Mouse (Mus musculus) hindbrain, embryonic 16.5 days (tissue): Measurements from ENCODE around the gene Gm9936. TPM values are rescaled to one million over a fixed set of nuclear protein-coding genes. Genes with fewer than 3 reads are reported as not detected.

Source experiments
- ATAC-seq: fragments of 200-750 bp; cut with Nextera tagmentation; 2 replicates; pipeline ENCODE4 v1.8.0; 2017; ENCODE audit warnings: moderate TSS enrichment, moderate library complexity
- H3K27ac ChIP-seq: fragments of 300-500 bp; sonication (generic); 2 replicates; pipeline ENCODE4 v1.5.1; 2014; ENCODE audit warnings: low read depth, mild to moderate bottlenecking, control low read depth, low read length, moderate library complexity
- H3K27me3 ChIP-seq: fragments of 300-500 bp; sonication (generic); replicated peaks from 2 replicates; pipeline ENCODE4 v1.6.1; 2014; ENCODE audit warnings: low read length; ENCODE audit not compliant: control insufficient read depth, insufficient read depth
- H3K36me3 ChIP-seq: fragments of 300-500 bp; sonication (generic); 2 replicates; pipeline ENCODE4 v1.6.1; 2014; ENCODE audit warnings: mild to moderate bottlenecking, low read length, moderate library complexity, mixed read lengths; ENCODE audit not compliant: control insufficient read depth, insufficient read depth
- H3K4me1 ChIP-seq: fragments of 300-500 bp; sonication (generic); 2 replicates; pipeline ENCODE4 v1.6.1; 2014; ENCODE audit warnings: low read depth, low read length; ENCODE audit not compliant: control insufficient read depth, insufficient read depth
- H3K4me2 ChIP-seq: fragments of 300-500 bp; sonication (generic); 2 replicates; pipeline ENCODE4 v1.6.1; 2014; ENCODE audit warnings: mild to moderate bottlenecking, low read length, control low read depth, moderate library complexity
- H3K4me3 ChIP-seq: fragments of 300-500 bp; sonication (generic); 2 replicates; pipeline ENCODE4 v1.5.1; 2014; ENCODE audit warnings: mild to moderate bottlenecking, low read length, control low read depth, moderate library complexity
- H3K9ac ChIP-seq: fragments of 300-500 bp; sonication (generic); 2 replicates; pipeline ENCODE4 v1.6.1; 2014; ENCODE audit warnings: low read depth, mild to moderate bottlenecking, control low read depth, low read length, moderate library complexity
- H3K9me3 ChIP-seq: fragments of 300-500 bp; sonication (generic); 2 replicates; pipeline ENCODE4 v1.6.1; 2014; ENCODE audit warnings: mild to moderate bottlenecking, low read length, moderate library complexity; ENCODE audit not compliant: control insufficient read depth
- WGBS: fragments of 180-500 bp; shearing (Covaris S2); extraction: QIAGEN DNeasy Blood & Tissue Kit; methylation state at CpG from one replicate; pipeline ENCODE4 v1.1.7; 2014; 5-methylcytosine and 5-hydroxymethylcytosine counted together
- polyA plus RNA-seq: library from polyadenylated mRNA; unstranded; fragments of >200 nt; fragmentation: Nextera tagmentation; extraction: Ambion mirVana; gene quantifications from 2 replicates; pipeline ENCODE4 v1.2.1, GENCODE M21; 2015

Gene Gm9936
- 3.2 and 3.6 TPM in 2 replicates for polyA plus RNA-seq

GRCm38 (mm10) chr5:114858582-114858981, at the start of gene Gm9936:
TSS of gene Gm9936 (minus strand) at chr5:114858682.
- H3K27ac ChIP-seq: 0 out of 2 replicates have a peak within 1 kb of the TSS, but pooled peaks have one; percentile 35
- WGBS: 89% methylated on average over 12 of the region's 12 CpGs

DNA sequence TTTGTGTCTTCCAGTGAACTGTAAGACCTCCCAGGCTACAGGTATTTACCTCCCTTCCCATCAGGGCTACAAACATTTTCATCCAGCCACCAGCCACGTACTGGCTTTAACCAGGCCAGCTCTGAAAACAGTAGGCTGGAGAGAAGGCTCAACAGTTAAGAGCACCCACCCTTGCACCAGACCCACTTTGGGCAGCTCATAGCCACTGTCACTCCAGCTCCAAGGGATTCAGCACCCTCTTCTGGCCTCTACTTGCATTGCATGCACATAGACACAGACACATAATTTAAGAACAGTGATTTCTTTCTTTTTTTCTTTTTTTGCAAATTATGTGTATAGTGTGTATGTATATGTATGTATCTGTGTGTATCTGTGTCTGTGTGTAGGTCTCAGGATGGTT, 43.9 kb upstream of the Gm9936 start:
- Histone ChIP-seq H3K27me3 (no peaks in the 10 kb centered on the region), H3K27ac (no peak overlapping the region), H3K4me1 (no peaks in the 10 kb centered on the region), H3K4me3 (no peak overlapping the region), H3K36me3 (no peaks in the 10 kb centered on the region), H3K9me3 (no peaks in the 10 kb centered on the region), H3K4me2 (no peak overlapping the region), H3K9ac (no peak overlapping the region)
- ATAC-seq: no peak
- WGBS: 43% methylated on average over 1 of the region's 1 CpGs

More at GRCm38 (mm10) chr5:114858582-114858981, at the start of gene Gm9936:
- Histone ChIP-seq H3K4me1 (peaks cover 3% of the 10 kb centered on the region; the same call in 1 of the 2 replicates), H3K9ac (peak within 1 kb of the TSS; percentile 60), H3K9me3 (no peaks in the 10 kb centered on the region), H3K27me3 (no peaks in the 10 kb centered on the region), H3K4me2 (peak within 1 kb of the TSS; percentile 67), H3K4me3 (peak within 1 kb of the TSS; percentile 33), H3K36me3 (no peaks in the 10 kb centered on the region)
- ATAC-seq: no peak

DNA sequence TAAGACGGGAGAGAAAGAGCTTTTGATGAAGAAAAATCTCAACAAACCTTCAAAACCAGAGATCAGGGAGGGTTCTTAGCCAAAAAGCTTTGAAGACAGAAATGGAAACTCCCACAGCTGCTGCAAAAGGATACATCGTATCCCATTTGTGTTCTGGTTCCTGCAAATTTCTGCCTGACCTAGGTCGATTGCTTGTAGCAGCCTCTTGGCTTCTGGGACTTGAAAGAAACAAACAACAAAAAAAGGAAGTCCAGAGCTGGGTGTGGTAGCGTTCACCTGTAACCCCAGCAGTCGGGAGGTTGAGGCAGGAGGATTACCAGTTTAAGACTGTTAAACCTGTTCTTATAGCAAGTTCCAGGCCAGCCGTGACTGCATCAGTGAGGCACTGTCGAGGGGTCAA, 40.4 kb upstream of the Gm9936 start:
- no peak overlapping the region for H3K9ac ChIP-seq
- 81% methylated on average over 7 of the region's 7 CpGs for WGBS
- no peaks in the 10 kb centered on the region for H3K9me3 ChIP-seq
- H3K4me3 ChIP-seq: no peak overlapping the region
- H3K4me2 ChIP-seq: no peak overlapping the region
- no peaks in the 10 kb centered on the region for H3K4me1 ChIP-seq
- no peak for ATAC-seq
- H3K36me3 ChIP-seq: no peaks in the 10 kb centered on the region
- no peak overlapping the region for H3K27ac ChIP-seq
- H3K27me3 ChIP-seq: no peaks in the 10 kb centered on the region

GRCm38 (mm10) chr5:114897374-114897793, 38.9 kb upstream of the Gm9936 start:
- Histone ChIP-seq H3K27me3 (no peaks in the 10 kb centered on the region), H3K4me2 (peak overlapping the region; percentile 4; the same call in 1 of the 2 replicates), H3K4me1 (no peaks in the 10 kb centered on the region), H3K9ac (no peak overlapping the region), H3K4me3 (no peak overlapping the region), H3K9me3 (no peaks in the 10 kb centered on the region), H3K36me3 (no peaks in the 10 kb centered on the region), H3K27ac (no peak overlapping the region)
- WGBS: 15% methylated on average over 7 of the region's 7 CpGs
- no peak for ATAC-seq

DNA sequence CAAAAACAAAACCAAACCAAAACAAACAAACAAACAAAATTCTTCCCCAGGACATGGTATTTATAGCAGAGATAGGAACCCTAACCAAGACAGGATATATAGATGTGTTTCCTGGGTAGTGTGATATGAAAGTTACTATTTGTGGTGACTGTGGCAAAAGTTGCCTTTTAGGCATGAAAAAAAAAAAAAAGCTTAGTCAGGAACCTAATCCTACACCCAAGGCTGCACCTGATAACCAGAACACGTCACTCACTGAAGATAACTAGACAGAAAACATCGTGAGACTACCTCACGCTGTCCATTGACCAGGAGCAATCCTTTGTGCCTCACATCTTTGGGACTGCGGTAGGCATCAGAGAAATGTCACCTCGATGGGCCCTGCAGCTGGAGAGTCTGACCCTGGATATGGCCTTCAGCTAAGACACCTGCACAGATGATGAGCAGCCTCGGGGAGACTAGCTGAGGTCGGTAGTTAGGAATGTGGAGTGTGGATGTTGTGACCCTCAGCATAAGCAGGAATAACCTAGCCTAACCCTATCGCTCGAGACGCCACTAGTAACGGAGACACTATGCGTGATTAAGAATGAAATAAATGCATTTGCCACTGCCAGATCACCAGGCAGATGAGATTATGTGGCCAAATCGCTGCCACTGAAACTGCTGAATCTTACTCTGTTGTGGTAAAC, 38.3 kb upstream of the Gm9936 start, which contains the start of gene Oasl2:
Oasl2 (plus strand) TSS at position 249 of the 686 bp plus-strand sequence.
- Histone ChIP-seq H3K4me1 (no peaks in the 10 kb centered on the region), H3K9ac (no peak within 1 kb of the TSS), H3K27me3 (no peaks in the 10 kb centered on the region), H3K36me3 (no peaks in the 10 kb centered on the region), H3K27ac (no peak within 1 kb of the TSS), H3K4me3 (no peak within 1 kb of the TSS), H3K4me2 (peak within 1 kb of the TSS; percentile 4; the same call in 1 of the 2 replicates), H3K9me3 (no peaks in the 10 kb centered on the region)
- 66% methylated on average over 13 of the region's 13 CpGs for WGBS
- ATAC-seq: no peak

DNA sequence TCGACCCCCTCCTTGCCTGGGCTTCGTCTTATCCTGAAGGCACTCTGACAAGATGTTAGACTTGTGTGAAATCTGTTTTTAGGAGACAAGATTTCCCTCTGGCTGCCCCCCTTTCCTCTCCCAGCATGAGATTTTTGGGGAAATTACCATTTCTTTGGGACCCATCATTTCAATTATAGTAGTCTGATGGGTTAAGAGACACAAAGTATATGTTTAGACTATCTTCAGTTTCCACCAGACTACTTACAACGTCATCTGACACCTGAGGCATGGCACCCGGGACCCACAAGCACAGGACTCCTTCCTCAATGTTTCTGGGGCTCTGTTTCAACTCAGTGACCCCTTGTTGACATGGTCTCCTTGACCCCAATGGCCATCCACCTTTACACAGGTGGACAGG, 37.1 kb upstream of the Gm9936 start:
- H3K9me3 ChIP-seq: no peaks in the 10 kb centered on the region
- H3K36me3 ChIP-seq: no peaks in the 10 kb centered on the region
- ATAC-seq: no peak
- no peaks in the 10 kb centered on the region for H3K4me1 ChIP-seq
- no peak overlapping the region for H3K4me3 ChIP-seq
- no peak overlapping the region for H3K27ac ChIP-seq
- 89% methylated on average over 4 of the region's 4 CpGs for WGBS
- H3K4me2 ChIP-seq: no peak overlapping the region
- H3K9ac ChIP-seq: no peak overlapping the region
- no peaks in the 10 kb centered on the region for H3K27me3 ChIP-seq

GRCm38 (mm10) chr5:114888995-114889394, 30.5 kb upstream of the Gm9936 start:
- H3K9ac ChIP-seq: no peak overlapping the region
- H3K4me2 ChIP-seq: no peak overlapping the region
- 90% methylated on average over 2 of the region's 2 CpGs for WGBS
- no peak for ATAC-seq
- H3K27ac ChIP-seq: no peak overlapping the region
- H3K4me1 ChIP-seq: no peaks in the 10 kb centered on the region
- no peaks in the 10 kb centered on the region for H3K36me3 ChIP-seq
- H3K27me3 ChIP-seq: no peaks in the 10 kb centered on the region
- no peak overlapping the region for H3K4me3 ChIP-seq
- no peaks in the 10 kb centered on the region for H3K9me3 ChIP-seq

GRCm38 (mm10) chr5:114886801-114887200, 28.3 kb upstream of the Gm9936 start:
- Histone ChIP-seq H3K36me3 (no peaks in the 10 kb centered on the region), H3K9ac (no peak overlapping the region), H3K27ac (no peak overlapping the region), H3K4me3 (no peak overlapping the region), H3K4me2 (no peak overlapping the region), H3K4me1 (no peaks in the 10 kb centered on the region), H3K27me3 (no peaks in the 10 kb centered on the region), H3K9me3 (no peaks in the 10 kb centered on the region)
- 78% methylated on average over 6 of the region's 6 CpGs for WGBS
- ATAC-seq: no peak

DNA sequence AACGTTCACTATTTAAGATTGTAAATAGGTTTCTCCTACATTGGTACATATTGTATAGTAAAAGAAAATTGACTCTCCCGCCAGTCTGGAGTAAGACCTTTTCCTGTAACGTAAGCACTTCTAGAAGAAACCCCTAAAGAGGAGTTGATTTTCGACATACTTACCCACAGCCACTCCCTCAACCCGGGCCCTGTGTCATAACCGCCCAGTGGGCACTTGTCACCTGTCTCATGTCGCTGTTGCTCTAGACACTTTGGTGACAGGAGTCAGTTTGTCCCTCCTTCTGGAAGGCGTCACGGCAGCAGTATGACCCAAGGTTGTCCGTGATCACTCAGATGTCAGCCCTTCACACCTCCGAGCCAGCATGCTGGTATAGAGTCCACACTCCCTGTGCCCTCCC, 24.5 kb upstream of the Gm9936 start:
- Histone ChIP-seq H3K4me3 (no peak overlapping the region), H3K27me3 (no peaks in the 10 kb centered on the region)

More for the DNA sequence above, 24.5 kb upstream of the Gm9936 start:
- no peaks in the 10 kb centered on the region for H3K36me3 ChIP-seq
- no peaks in the 10 kb centered on the region for H3K4me1 ChIP-seq
- 93% methylated on average over 11 of the region's 11 CpGs for WGBS
- no peak for ATAC-seq
- no peak overlapping the region for H3K9ac ChIP-seq
- H3K9me3 ChIP-seq: no peaks in the 10 kb centered on the region
- H3K4me2 ChIP-seq: no peak overlapping the region
- H3K27ac ChIP-seq: no peak overlapping the region
